Mouse (Mus musculus) brain, embryonic 14.5 days (tissue): ENCODE results near the gene Bach2. TPM values are rescaled to one million over a fixed set of nuclear protein-coding genes. Genes with fewer than 3 reads are reported as not detected.

Experiments
- DNase-seq: peaks from one replicate; pipeline ENCODE4 v3.0.0-alpha.2; 2011; ENCODE audit warnings: low read depth
- CTCF ChIP-seq: fragments of 200-500 bp; IDR thresholded peaks from 2 replicates; pipeline ENCODE4 v1.5.1; 2012; ENCODE audit warnings: inconsistent platforms, mild to moderate bottlenecking, moderate library complexity, borderline replicate concordance; ENCODE audit not compliant: insufficient read depth, insufficient read length; ENCODE audit errors: extremely low read depth
- POLR2A ChIP-seq: fragments of 200-500 bp; IDR thresholded peaks from 2 replicates; pipeline ENCODE4 v1.6.1; 2012; ENCODE audit warnings: mild to moderate bottlenecking, inconsistent platforms, borderline replicate concordance; ENCODE audit not compliant: poor library complexity, insufficient read depth, insufficient read length, severe bottlenecking; ENCODE audit errors: extremely low read depth
- polyA plus RNA-seq: library from polyadenylated mRNA; depleted of rRNA; stranded (reverse); fragments of >200 nt; gene quantifications from 2 replicates; pipeline ENCODE4 v1.2.3, GENCODE M21; 2012

Bach2 gene
- polyA plus RNA-seq, 1 experiment: 31.4 TPM

DNA sequence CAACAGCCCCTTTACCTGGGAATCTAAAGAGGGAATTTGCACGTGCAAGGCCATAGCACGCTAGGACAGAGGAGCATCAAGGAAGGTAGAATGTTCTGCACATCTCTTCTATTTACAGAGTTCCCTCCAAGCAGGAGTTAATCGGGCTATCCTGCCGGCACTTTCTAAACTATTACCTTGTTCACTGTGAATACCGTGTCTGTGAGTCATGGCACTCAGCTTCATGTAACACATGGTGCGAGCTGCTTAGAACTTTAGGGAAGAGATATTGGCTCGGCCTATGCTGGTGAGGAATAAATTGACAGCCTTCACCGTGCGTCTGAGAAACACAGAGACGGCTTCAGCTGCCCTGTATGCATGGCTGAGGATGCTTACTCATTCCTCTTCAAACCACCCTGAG, 99.8 kb downstream of the Bach2 start:
- no peak for DNase-seq
- TF ChIP-seq CTCF: no peak
- TF ChIP-seq POLR2A: no peak

DNA sequence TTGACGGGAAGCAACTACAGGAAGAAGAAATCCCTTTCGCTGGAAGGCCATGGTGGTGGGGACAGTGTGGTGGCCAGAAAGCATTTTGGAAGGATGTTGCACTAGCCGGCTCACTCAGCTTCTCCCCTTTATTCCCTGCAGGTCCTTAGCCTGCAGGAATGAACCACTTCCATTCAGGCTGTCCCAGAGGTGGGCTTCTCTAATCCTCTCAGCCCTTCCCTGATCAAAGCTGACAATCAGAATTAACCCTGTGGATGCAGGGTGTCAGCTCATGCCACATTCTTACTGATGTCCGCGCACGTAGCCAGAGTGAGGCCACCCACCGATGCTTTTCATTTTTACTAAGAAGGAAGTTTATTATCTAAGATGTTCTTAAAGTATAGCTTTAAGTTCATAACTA, 102.2 kb downstream of the Bach2 start:
- no peak for DNase-seq
- TF ChIP-seq CTCF: no peak
- TF ChIP-seq POLR2A: no peak

GRCm38 (mm10) chr4:32342269-32342668, 103.7 kb downstream of the Bach2 start:
- TF ChIP-seq CTCF (no peak), POLR2A (no peak)
- no peak for DNase-seq

- TF ChIP-seq POLR2A (no peak), CTCF (no peak)
- DNase-seq: peak; percentile 45
These were observed 104.9 kb downstream of the Bach2 start for GRCm38 (mm10) chr4:32343256-32344165.

GRCm38 (mm10) chr4:32344276-32344675, 105.7 kb downstream of the Bach2 start:
- no peak for TF ChIP-seq POLR2A
- TF ChIP-seq CTCF: no peak

GRCm38 (mm10) chr4:32347202-32347601, 108.6 kb downstream of the Bach2 start:
- DNase-seq: no peak
- TF ChIP-seq CTCF (no peak), POLR2A (no peak)

More at GRCm38 (mm10) chr4:32344276-32344675, 105.7 kb downstream of the Bach2 start:
- no peak for DNase-seq

DNA sequence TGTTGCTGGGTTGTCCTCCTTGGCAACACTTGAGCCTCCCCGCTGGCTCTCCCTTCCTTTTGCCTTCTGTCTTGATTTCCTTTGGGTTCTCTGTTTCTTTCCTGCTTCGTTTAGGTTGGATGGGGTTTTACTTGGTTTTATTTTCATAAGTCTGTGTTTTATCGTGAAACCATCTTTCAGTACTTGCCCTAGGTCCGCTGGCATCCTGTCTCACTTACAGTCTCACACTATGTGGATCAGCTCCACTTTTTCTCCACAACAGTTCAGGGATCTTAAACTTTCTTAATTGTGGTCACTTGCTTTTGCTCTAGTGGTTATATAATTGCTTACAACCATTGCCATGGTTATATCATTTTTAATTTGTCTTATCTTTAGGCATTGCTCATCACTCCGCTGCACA, 109.1 kb downstream of the Bach2 start:
- TF ChIP-seq POLR2A (no peak), CTCF (no peak)
- no peak for DNase-seq

DNA sequence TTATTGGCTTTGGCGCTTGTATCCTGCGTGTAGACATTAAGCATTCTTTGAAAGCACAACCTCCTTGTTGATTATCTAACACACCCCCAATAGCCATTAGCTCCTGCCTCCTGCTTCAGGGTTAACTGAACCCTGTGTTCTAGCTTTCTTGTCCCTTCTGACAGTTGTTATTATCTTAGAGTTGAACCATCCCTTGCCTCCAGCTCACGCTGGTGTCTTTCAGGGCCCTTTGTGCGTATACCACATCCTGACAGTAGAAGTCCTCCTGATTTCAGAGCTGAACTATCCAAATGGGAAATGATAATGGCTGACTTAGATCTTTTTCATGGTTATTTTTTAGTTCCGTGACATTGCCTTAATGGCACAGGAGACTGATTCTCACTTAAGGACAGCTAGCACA, 110.8 kb downstream of the Bach2 start:
- TF ChIP-seq CTCF: no peak
- TF ChIP-seq POLR2A: no peak
- no peak for DNase-seq

- DNase-seq: peak; percentile 75
- TF ChIP-seq CTCF: no peak
- no peak for TF ChIP-seq POLR2A
These were observed 112.6 kb downstream of the Bach2 start for GRCm38 (mm10) chr4:32351236-32351635.

DNA sequence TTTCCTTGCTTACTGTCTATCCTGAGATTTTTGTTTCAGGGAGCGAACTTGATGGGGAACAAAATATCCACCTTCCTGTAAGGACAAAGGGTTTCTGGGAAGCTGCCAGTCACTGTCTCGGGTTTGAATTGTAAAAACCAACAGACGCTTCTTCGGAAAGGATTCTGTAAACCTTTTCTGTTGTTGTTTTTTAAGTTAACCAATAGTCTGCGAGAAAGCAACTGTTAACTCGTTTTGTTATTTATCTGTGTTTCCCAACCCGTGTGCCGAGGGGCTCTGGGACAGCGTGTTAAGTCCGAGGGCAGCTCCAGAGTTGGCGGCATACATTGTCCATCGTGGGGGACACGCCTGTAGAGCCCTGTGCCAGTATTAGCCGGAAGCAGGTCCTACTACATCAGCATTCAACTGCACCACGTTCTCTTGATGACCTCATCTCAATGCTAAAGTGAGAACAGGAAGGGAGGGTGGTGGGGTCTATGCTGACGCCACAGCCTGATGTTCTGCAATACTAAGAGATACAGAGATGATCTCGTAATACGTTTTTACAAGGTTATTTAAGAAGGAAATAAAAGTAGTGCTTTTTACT, 113.2 kb downstream of the Bach2 start:
- DNase-seq: peak; percentile 63
- TF ChIP-seq CTCF (no peak), POLR2A (no peak)

- no peak for TF ChIP-seq POLR2A
- no peak for TF ChIP-seq CTCF
- no peak for DNase-seq
These were observed 113.8 kb downstream of the Bach2 start for GRCm38 (mm10) chr4:32352442-32352841.
